Mouse (Mus musculus) liver, embryonic 11.5 days (tissue): ENCODE data around the gene 1700028J19Rik. TPM values are rescaled to one million over a fixed set of nuclear protein-coding genes. Genes with fewer than 3 reads are reported as not detected.
"Not testable (repeated sequence)": the region's sequence is repeated elsewhere in the genome, so short reads cannot be mapped to it uniquely, and the experiment has no call there.

Experiments used
- ATAC-seq: fragments of 200-750 bp; cut with Nextera tagmentation; replicated peaks from 2 replicates; pipeline ENCODE4 v1.8.0; 2017; ENCODE audit warnings: moderate number of reproducible peaks, mild to moderate bottlenecking, moderate TSS enrichment, moderate library complexity; ENCODE audit not compliant: low FRiP score
- DNase-seq: peaks from one replicate; pipeline ENCODE4 v3.0.0-alpha.2; 2017; ENCODE audit warnings: low spot score
- H3K27ac ChIP-seq: fragments of 300-500 bp; sonication (generic); 2 replicates; pipeline ENCODE4 v1.5.1; 2014; ENCODE audit warnings: mild to moderate bottlenecking, low read depth, low read length, control low read depth
- H3K27me3 ChIP-seq: fragments of 300-500 bp; sonication (generic); replicated peaks from 2 replicates; pipeline ENCODE4 v1.6.1; 2014; ENCODE audit warnings: low read length, mixed read lengths; ENCODE audit not compliant: control insufficient read depth, insufficient read depth
- H3K36me3 ChIP-seq: fragments of 300-500 bp; sonication (generic); 2 replicates; pipeline ENCODE4 v1.6.1; 2014; ENCODE audit warnings: mild to moderate bottlenecking, low read length, moderate library complexity, mixed read lengths; ENCODE audit not compliant: control insufficient read depth, insufficient read depth
- H3K4me1 ChIP-seq: fragments of 300-500 bp; sonication (generic); replicated peaks from 2 replicates; pipeline ENCODE4 v1.6.1; 2014; ENCODE audit warnings: low read length, mixed read lengths; ENCODE audit not compliant: control insufficient read depth, insufficient read depth
- H3K4me2 ChIP-seq: fragments of 300-500 bp; sonication (generic); 2 replicates; pipeline ENCODE4 v1.6.1; 2014; ENCODE audit warnings: mild to moderate bottlenecking, control low read depth, moderate library complexity
- H3K4me3 ChIP-seq: fragments of 300-500 bp; sonication (generic); 2 replicates; pipeline ENCODE4 v1.5.1; 2014; ENCODE audit warnings: low read depth, low read length, control low read depth
- H3K9ac ChIP-seq: fragments of 300-500 bp; sonication (generic); 2 replicates; pipeline ENCODE4 v1.6.1; 2014; ENCODE audit warnings: low read depth, low read length, control low read depth
- H3K9me3 ChIP-seq: fragments of 300-500 bp; sonication (generic); 2 replicates; pipeline ENCODE4 v1.6.1; 2016; ENCODE audit warnings: low read length, inconsistent platforms, mixed read lengths; ENCODE audit not compliant: control insufficient read depth
- WGBS: fragments of 180-500 bp; shearing (Covaris S2); extraction: QIAGEN DNeasy Blood & Tissue Kit; methylation state at CpG from one replicate; pipeline ENCODE4 v1.1.7; 2014; 5-methylcytosine and 5-hydroxymethylcytosine counted together
- polyA plus RNA-seq: library from polyadenylated mRNA; unstranded; fragments of >200 nt; fragmentation: Nextera tagmentation; extraction: Ambion mirVana; gene quantifications from 2 replicates; pipeline ENCODE4 v1.2.1, GENCODE M21; 2014

1700028J19Rik gene
- polyA plus RNA-seq, 1 experiment from 2014 or later = 1.5 TPM

DNA sequence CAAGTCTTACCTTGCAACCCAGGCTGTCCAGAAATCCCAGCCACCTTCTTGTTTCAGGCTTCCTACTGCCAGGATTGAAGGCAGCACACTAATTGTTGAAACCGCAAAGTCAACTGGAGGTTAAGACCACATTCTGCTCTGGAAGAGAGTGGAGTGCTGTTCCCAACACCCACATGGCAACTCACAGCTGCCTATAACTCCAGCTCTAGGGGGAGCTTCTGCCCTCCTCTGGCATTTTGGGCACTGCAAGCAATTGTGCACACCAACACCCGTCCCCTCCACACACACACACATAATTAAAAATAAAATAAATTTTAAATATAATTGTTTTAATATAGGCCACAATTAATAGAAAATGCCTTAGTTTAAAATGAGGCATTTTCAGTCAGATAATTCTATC lies 5.3 kb downstream of the 1700028J19Rik start:
- no peak overlapping the region for H3K4me2 ChIP-seq
- no peak for ATAC-seq
- WGBS = 57% methylated on average over 2 of the region's 2 CpGs
- H3K9me3 ChIP-seq = no peaks in the 10 kb centered on the region
- no peak for DNase-seq
- peaks cover 10% of the 10 kb centered on the region for H3K4me1 ChIP-seq
- no peak overlapping the region for H3K9ac ChIP-seq
- H3K4me3 ChIP-seq = no peak overlapping the region
- no peak overlapping the region for H3K27ac ChIP-seq
- H3K27me3 ChIP-seq = no peaks in the 10 kb centered on the region
- no peaks in the 10 kb centered on the region for H3K36me3 ChIP-seq

DNA sequence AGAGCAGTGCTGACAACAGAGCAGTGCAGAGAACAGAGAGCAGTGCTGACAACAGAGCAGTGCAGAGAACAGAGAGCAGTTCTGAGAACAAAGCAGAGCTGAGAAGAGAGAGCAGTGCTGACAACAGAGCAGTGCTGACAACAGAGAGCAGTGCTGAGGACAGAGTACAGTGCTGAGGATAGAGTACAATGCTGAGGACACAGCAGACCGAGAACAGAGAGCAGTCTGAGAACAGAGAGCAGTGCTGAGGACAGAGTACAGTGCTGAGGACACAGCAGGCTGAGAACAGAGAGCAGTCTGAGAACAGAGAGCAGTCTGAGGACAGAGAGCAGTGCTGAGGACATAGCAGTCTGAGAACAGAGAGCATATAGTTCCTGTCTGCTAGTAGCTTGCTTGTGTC lies 5.8 kb downstream of the 1700028J19Rik start:
- H3K4me2 ChIP-seq = no peak overlapping the region
- H3K4me1 ChIP-seq = peaks cover 10% of the 10 kb centered on the region
- ATAC-seq (no peak), DNase-seq (no peak)
- H3K4me3 ChIP-seq = no peak overlapping the region
- H3K36me3 ChIP-seq = no peaks in the 10 kb centered on the region
- no peaks in the 10 kb centered on the region for H3K27me3 ChIP-seq
- no peaks in the 10 kb centered on the region for H3K9me3 ChIP-seq
- H3K27ac ChIP-seq = no peak overlapping the region
- 44% methylated on average over 1 of the region's 1 CpGs for WGBS
- no peak overlapping the region for H3K9ac ChIP-seq

DNA sequence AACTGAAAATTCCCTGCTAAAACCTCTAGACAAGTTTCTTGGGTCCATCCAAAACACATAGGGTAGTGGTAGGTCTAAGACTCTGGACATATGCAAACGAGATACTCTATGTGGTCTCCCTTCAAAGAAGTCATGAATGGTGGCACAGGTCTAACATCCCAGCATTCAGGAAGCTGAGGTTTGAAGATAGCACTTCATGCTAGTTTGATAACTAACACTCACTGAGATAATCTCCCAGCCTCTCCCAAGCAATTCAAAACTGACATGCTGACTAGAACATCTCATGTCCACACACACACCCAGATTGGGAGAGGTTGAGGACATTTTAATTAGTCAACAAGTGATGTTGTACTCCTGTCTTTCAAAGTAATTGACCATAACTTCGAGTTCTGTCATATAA lies 6.6 kb downstream of the 1700028J19Rik start:
- H3K4me2 ChIP-seq = no peak overlapping the region
- 34% methylated on average over 2 of the region's 2 CpGs for WGBS
- H3K4me1 ChIP-seq = 0 out of 2 replicates have a peak, but pooled peaks cover 3% of the 10 kb centered on the region
- H3K9ac ChIP-seq = no peak overlapping the region
- ATAC-seq (no peak), DNase-seq (no peak)
- H3K36me3 ChIP-seq = no peaks in the 10 kb centered on the region
- H3K9me3 ChIP-seq = no peaks in the 10 kb centered on the region
- H3K27ac ChIP-seq = no peak overlapping the region
- no peak overlapping the region for H3K4me3 ChIP-seq
- no peaks in the 10 kb centered on the region for H3K27me3 ChIP-seq

DNA sequence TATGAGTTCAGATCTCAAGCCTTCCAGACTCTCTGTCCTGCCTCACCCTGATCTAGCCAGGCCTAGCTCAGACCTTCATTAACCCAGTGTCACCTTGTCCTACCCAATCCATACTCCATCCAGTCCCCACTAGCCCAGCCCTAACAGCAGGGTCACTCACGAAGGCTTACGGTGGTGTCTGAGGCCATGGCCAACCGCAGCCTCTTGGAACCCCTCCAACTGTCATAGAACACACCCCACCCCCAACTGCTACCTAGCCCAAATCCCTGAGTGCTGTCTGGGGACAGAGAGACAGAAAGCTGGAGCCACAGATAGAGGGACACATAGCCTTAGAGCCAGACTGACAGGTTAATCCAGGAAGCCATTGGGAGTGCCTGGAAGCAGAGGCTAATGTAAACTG lies 10.6 kb downstream of the 1700028J19Rik start, which contains the start of gene Gm36864:
Gm36864 (plus strand) TSS at position 269 of the 400 bp plus-strand sequence.
- Histone ChIP-seq H3K4me2 (no peak within 1 kb of the TSS), H3K4me1 (0 out of 2 replicates have a peak, but pooled peaks cover 3% of the 10 kb centered on the region), H3K9me3 (no peaks in the 10 kb centered on the region), H3K27ac (no peak within 1 kb of the TSS), H3K9ac (no peak within 1 kb of the TSS), H3K36me3 (no peaks in the 10 kb centered on the region), H3K4me3 (no peak within 1 kb of the TSS), H3K27me3 (no peaks in the 10 kb centered on the region)
- DNase-seq = no peak
- ATAC-seq = no peak
- WGBS = 73% methylated on average over 3 of the region's 3 CpGs

DNA sequence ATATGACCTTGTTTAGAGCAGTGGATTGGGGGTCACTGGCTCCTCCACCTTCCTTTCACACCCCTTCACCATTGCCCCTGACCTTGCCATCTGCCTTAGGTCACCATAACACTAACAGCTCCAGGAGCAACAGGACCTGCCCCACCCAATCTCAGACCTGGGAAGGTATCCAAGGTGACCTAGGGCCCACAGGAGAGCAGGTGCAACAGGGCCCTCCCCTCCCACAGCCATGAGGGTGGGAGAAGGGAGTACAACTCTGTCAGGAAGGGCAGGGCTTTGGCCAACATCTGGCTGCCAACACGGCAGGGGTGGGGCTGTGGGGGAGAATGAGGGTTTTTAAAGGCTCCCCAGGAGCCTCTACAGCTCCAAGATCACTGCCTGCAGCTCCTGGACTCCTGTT lies 21.4 kb downstream of the 1700028J19Rik start, which contains the start of gene Klk1:
Klk1 (plus strand) TSS at position 285 of the 400 bp plus-strand sequence.
- H3K4me3 ChIP-seq = no peak within 1 kb of the TSS
- no peaks in the 10 kb centered on the region for H3K4me1 ChIP-seq
- H3K4me2 ChIP-seq = no peak within 1 kb of the TSS
- no peak for DNase-seq
- no peaks in the 10 kb centered on the region for H3K9me3 ChIP-seq
- H3K27ac ChIP-seq = no peak within 1 kb of the TSS
- no peaks in the 10 kb centered on the region for H3K36me3 ChIP-seq
- H3K9ac ChIP-seq = no peak within 1 kb of the TSS
- no peaks in the 10 kb centered on the region for H3K27me3 ChIP-seq
- ATAC-seq = no peak
- 62% methylated on average over 1 of the region's 1 CpGs for WGBS

DNA sequence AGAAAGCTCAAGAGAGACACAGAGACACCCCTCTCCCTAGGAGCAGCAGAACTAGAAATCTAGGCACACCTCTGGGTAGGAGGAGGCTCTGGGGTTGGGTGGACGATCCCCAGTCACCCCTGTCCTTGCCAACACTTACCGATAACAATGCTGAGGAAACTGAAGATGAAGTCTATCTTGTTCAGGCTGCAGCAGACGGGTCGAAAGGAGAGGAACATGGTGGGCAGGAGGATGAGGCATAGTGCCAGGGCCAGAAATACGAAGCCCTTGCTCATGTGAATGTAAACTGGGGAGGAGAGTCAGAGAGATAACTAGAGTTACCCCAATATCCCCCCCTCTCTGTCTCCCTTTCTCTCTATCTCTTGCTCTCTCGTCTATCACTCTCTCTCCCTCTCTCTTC lies 24.2 kb downstream of the 1700028J19Rik start:
- DNase-seq, H3K4me2 ChIP-seq, H3K27me3 ChIP-seq, H3K9ac ChIP-seq, H3K9me3 ChIP-seq, H3K27ac ChIP-seq, ATAC-seq, H3K4me3 ChIP-seq, H3K36me3 ChIP-seq, H3K4me1 ChIP-seq: not testable (repeated sequence)
- 54% methylated on average over 6 of the region's 6 CpGs for WGBS

DNA sequence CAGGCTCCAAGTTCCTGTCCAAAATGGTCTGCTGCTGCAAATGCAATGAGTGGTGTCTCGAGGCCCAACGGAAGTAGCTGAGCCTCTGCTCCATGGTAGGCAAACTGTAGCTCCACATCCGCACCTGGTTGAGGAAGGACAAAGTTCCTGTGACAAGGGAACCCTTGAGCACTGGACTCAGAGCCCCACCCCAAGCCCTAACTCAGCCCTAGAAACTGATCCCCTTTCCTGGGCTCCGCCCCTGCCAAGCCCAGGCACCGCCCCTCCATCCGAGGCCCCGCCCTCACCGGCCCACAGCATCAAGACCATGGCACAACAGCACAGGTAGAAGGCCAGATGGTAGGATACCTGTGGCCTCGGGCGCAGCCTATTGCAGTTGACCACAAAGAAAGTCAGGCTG lies 24.9 kb downstream of the 1700028J19Rik start:
- not testable (repeated sequence) for H3K27ac ChIP-seq, DNase-seq, H3K4me2 ChIP-seq, H3K9ac ChIP-seq, H3K27me3 ChIP-seq, H3K4me1 ChIP-seq, H3K9me3 ChIP-seq, H3K36me3 ChIP-seq, H3K4me3 ChIP-seq, ATAC-seq
- 54% methylated on average over 8 of the region's 10 CpGs for WGBS

DNA sequence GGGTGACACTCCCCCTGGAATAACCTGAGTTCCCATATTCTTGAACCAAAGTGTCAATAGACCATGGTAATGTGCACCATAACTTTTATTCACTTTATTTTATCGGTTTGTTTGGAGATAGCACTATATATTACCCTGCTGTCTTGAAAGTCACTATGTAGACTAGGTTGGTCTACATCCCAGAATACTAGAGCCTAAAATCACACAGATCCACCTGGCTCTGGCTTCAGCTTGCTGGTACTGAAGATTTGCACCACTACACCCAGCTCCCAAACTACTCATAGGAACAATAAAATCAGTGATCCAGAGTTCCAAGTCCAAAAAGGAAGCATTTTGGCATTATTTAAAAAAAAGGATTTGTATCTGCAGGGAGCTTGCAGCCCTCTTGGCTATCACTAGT lies 30.9 kb downstream of the 1700028J19Rik start, which contains the start of gene Klk1b5:
Klk1b5 (plus strand) TSS at position 301 of the 400 bp plus-strand sequence.
- Histone ChIP-seq H3K36me3 (no peaks in the 10 kb centered on the region), H3K4me3 (no peak within 1 kb of the TSS), H3K4me2 (no peak within 1 kb of the TSS), H3K27ac (no peak within 1 kb of the TSS), H3K4me1 (no peaks in the 10 kb centered on the region), H3K9ac (no peak within 1 kb of the TSS), H3K9me3 (no peaks in the 10 kb centered on the region), H3K27me3 (no peaks in the 10 kb centered on the region)
- WGBS = 83% methylated on average over 1 of the region's 1 CpGs
- ATAC-seq (no peak), DNase-seq (no peak)

DNA sequence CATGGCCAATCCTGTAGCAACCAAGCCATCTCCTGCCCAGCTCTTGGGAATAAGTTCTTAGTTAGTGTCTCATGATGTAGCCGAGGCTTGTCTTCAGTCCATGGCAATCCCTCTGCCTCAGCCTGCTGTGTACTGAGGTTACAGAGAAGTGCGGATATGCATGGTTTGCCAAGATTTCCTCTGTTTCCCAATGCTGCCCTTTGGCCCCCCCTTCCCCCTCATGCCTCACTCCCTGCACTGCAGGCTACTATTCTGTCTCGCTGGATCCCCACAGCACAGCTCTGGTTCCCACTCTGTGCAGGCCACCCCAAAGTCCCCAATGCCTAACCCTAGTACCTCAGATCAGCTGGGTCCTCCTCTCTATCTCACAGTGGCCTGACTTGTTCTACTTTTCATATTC lies 38.2 kb downstream of the 1700028J19Rik start:
- Histone ChIP-seq H3K4me2 (no peak overlapping the region), H3K36me3 (no peaks in the 10 kb centered on the region), H3K27me3 (no peaks in the 10 kb centered on the region), H3K9me3 (no peaks in the 10 kb centered on the region), H3K4me3 (no peak overlapping the region), H3K4me1 (no peaks in the 10 kb centered on the region), H3K9ac (no peak overlapping the region), H3K27ac (no peak overlapping the region)
- ATAC-seq (no peak), DNase-seq (no peak)
- whole genome bisulfite sequencing = 72% methylated on average over 3 of the region's 3 CpGs
